Mouse (Mus musculus) gastrocnemius, adult 18-20 months (tissue): ENCODE results near the gene Pgbd1. TPM values are rescaled to one million over a fixed set of nuclear protein-coding genes. Genes with fewer than 3 reads are reported as not detected.

ENCODE experiments used
- DNase-seq: peaks from one replicate; pipeline ENCODE4 v3.0.0; 2021; ENCODE audit warnings: low spot score
- microRNA-seq: library from miRNA; unstranded; fragments of <30 nt; microRNA quantifications from one replicate; pipeline ENCODE4 v1.2.0, GENCODE M21; 2021
- total RNA-seq, 2 experiments: library from RNA; stranded (reverse); gene quantifications; 2 replicates each; pipeline ENCODE4 v1.2.3; 2021

Gene Pgbd1
- total RNA-seq, 2 experiments from 2014 or later = 0.31 to 0.39 TPM

DNA sequence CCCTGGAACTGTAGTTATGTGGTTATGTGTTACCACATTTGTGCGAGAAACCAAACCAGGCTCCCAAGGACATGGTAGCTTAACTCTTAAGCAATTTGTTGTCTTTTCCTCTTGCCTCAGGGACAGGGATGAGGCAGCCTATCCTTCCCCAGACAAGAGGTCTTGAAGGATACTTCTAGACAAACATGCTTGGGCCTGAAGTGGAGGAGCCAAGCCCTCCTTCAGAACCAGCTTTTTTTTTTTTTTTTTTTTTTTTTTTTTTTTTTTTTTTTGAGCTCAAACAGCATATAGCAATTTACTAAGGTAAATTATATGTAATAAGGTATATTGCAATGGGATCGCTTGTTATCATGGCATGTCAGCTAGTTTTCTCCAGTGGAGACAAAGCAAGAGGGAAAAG is 25.1 kb downstream of the Pgbd1 start:
- DNase-seq = no peak

DNA sequence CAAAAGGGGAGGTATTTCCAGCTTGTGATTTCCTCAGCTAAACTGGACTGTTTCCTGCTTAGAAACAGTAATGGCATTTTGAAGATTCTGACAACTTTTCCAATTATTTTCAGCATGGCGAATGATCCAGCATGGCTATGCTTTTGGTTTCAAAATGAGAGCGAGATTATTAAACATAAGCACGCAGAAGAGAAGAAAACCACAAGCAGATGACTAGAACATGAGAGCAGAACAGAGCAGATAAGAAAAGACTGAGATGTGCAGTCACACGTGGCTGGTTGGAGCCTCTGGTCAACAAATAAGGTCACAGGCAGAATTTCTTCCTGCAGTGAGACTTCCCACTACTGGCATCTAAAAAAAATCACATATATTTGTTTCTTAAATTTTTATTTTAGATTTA is 25.6 kb downstream of the Pgbd1 start:
- DNase-seq = no peak

DNA sequence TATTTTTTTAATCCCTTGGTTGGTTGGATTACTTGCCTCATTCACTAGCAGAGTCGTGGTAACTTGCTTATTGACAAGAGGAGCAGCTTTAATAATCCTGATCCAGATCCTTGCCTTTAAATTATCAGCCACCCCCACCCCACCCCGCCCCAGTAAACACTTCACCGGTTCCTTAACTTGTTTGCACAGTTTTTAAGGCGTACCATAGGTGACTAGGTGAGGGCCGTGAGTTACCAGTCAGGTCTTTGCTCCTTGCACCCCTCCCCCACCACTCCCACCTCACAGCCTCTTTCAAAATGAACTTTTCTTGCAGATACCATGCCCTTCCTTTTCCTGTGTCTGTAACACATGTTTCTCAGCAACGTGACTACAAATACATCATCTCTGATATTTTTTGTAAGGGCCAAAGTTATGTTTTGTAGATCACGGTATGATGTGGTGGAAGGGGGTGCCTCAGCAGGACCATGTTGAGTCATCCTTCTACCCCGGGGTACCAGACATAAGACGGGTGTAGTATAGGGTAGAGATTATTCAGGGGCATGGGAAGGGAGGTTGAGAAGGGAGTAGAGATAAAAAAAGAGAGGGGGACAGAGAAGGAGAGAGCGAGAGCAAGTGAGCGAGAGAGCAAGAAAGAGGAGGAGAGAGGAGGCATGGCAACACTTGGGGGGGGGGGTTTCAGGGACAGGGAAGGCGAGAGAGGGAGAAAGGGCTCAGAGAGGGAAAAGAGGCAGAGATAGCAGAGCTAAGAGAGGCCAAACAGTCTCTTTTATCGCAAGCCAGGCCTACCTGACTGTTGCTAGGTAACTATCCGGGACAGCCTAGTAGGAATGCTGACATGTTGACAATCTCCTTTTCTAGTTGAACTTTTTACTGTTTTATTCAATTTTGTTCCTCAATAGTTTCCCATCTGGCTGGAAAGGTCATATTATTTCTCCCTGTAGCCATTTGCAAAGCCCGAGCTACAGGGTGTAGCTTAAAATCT is 26.3 kb downstream of the Pgbd1 start:
- no peak for DNase-seq

DNA sequence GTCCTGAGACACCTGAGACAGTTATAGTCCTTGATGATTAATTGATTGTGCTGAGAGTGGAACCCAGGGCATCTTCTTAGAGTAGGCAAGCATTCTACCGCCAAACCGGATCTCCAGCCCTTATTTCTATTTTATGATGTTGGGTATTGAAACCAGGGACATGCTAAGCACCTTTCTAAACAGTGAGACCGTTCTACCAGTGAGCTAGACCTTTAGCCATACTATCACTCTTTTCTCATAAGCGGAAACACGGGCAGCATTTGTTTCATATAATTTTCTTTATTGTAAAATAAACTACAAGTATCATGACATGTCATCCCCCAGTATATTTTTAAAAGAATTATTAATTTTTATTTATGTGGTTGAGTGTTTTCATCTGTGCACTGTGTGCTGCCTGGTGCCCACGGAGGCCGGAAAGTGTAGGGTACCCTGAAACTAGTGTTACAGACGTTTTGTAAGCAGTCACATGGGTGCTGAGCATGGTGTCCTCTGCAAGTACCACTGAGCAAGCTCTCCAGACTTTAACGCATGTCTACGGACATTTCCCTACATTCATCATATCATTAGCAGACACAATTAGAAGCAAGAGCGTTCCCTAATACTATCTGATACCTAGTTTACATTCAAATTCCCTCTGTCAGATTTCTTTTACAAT is 31.9 kb downstream of the Pgbd1 start:
- DNase-seq = no peak

DNA sequence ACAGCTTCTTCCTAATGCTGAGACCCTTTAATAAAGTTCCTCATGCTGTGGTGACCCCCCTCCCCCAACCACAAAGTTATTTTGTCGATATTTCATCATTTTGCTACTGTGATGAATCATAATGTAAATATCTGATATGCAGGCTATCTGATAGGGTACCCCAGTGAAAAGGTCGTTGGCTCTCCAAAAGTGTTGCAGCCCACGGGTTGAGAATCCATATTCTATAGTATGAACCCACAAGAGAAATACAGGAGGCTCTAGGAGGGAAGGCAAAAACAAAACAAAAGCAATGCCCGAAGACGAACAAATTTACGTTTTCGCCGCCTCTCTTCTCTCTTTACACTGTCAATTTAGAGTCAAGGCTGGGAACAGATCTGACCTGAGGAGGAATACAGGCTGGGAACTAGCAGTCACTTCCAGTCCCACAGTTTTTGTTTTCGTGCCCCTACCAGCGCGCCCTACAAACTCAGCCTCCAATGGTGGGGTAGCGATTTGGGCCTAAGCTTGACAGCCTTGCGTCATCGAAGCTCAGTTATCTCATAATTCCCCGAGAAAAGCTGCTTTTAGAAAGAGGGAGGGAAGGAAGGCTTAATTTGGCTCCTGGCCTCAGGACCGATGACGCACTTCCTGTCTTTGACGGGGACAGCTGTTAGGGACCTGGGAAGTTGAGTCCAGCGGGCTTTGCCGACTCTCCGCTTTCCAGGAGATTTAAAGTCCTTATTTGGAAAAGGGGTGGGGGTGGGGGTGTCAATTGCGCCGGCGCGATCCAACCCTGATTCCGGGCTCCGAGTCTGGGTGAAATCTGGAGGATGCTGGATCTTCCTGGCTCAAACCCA is 32.7 kb downstream of the Pgbd1 start:
- peak; percentile 89 for DNase-seq

DNA sequence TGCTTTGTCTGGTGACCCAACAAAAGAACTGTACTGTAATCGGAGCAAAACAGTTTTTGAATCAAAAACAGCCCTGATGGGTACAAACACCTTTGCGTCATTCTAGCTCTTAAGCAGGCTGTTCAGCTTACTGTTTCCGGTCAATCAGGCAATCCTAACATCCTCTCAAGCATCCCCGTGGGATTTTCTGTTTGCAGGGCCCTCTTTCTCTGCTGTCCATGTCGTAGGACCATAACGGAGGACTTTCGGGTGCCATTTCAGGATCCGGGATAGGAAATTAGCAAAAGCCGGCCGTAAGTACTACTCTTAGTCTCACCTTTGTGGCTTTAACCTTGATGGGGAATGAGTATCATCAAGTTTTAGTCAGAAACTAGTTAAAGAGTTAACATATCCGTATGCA is 33.5 kb downstream of the Pgbd1 start:
- DNase-seq = no peak

DNA sequence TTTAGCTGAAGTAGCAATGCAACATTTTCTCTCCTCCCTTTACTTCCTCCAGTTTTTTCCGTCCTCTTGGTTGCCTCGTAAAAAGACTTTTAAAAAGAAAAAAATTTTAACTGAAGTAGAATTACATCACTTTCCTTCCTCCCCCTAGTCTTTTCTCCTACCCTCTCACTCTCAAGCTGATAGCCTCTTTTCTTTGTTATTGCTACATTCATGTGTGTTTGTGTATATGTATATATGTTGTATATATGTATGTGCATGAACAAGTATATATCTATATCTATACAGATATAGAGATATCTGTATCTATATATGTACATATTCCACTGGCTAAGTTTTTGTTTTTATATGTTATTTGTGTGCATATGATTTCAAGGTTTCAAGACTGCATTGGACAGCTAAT is 38.0 kb downstream of the Pgbd1 start:
- no peak for DNase-seq

DNA sequence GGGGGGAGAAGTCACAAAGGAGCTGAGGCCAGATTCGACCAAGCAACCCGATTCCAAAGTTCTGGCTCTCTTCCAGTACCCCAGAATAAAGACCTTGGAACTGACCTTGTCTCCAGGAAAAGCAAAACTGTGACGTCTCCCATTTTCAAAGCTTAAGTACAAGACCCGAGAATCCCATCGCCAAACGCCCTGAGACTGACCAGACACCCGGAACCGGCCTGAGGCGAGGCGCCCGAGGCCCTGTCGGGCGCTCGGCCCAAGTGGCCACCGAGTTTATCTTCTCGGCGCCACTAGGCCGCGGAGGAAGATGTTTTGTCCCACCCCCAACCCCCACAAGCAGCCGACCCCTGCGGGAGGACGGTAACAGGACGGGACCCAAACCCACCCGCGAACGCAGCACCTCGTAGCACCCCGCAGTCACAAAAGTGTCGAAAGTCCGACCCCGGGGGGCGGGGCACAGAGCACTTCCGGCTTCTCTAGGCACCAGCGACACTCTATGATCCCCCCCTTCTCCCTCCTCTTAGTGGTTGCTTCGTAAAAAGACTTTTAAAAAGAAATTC is 38.5 kb downstream of the Pgbd1 start, which contains the start of gene Zkscan3:
Gene Zkscan3, minus strand, starts transcription at position 469 of the 560 bp plus-strand sequence.
- peak; percentile 83 for DNase-seq

DNA sequence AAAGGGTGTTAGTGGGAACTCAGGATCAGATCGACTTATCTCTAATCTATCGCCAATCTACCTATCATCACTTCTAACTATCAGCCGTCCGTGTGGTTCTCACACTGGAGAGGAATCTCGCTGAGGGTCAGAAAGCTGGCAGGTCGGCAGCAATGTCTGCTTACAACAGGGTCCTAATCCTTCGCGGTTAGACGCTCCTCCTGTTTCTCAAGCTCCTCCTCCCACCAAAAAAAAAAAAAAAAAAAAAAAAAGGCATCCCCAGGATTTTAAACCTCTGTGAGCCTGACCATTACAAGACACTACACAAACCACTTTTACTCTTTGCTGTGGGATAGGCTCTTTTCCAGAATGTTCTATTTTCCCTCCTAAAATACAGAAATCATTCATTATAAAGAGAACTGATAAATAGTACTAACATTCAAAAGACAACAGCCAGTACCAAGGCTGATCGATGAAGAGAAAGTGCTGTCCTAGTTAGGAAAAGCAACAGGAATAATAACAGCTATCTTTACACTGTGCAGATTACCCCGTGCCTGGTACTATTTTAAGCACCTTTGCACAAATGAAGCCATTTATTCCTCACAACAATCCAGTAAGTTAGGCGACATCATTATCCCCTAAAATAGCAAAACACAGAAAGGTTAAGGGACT is 39.1 kb downstream of the Pgbd1 start:
- DNase-seq = no peak

DNA sequence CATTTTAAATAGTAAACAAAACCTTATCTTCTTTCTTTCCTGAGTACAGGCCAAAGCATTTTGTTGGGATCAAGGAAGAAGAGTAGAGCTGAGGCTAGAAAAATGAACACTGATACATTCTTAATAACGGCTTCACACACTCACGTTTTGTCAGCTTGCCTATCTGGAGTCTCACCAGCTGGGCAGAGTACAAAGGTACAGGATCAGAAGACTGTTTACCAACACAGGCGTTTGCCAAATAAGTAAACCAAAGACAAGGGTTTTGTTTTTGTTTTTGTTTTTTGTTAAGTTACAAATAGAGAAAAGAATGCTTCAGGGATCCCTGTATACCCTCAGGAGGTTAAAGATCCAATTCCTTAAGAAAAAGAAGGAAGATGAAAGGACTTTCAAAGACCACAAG is 39.7 kb downstream of the Pgbd1 start:
- no peak for DNase-seq

DNA sequence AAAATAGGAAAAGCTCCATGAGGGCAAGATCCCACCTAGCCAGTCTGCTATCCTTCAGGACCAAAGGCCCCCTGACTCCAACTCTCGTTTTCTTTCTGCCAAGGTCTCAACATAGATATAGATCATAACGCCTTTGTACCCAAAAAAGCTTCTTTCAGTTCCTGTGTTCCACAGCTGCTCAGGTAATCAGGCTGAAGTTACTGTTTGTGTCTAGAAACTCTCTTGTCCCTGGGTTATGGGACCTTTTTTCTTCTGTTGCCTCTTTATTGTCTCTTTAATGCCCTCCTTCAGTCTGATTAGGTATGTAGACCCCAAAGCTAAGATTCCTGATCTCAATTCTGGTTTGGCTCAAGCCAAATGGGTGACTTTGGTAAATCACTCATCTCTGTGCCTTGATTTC is 43.4 kb downstream of the Pgbd1 start:
- no peak for DNase-seq

DNA sequence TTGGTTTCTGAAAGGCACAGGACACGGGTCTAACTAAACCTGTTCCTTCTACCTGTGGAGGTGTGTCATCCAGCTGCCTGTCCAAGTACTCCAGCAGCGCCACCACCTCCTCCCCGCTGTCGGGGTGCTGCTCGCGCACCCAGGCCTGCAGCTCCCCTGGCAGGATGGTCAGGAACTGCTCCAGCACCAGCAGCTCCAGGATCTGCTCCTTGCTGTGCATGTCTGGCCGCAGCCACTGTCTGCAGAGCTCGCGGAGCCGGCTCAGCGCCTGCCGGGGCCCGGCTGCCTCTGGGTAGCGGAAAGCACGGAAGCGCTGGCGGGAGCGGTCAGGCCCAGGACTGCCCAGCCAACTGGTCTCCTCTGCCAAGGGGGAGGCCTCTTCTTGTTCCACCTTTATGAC is 44.8 kb downstream of the Pgbd1 start:
- DNase-seq = peak; percentile 8

DNA sequence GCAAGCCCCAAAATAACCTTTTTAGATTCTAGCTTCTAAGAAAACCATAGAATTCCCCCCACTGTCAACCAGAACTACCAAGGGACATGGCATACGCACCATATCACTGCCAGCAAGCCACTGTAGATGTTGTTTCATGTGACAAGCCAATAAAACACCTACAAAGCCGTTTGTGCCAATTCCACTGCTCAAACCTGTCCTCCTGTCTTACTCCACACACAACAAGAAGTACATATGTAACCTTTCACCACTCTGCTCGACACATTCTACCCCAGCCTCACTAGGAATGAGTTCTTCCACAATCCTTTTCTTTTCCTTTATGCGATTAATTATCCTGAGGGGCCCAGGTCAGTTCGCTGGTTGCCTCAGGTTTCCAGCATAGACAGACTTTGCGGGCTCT is 45.2 kb downstream of the Pgbd1 start:
- no peak for DNase-seq

DNA sequence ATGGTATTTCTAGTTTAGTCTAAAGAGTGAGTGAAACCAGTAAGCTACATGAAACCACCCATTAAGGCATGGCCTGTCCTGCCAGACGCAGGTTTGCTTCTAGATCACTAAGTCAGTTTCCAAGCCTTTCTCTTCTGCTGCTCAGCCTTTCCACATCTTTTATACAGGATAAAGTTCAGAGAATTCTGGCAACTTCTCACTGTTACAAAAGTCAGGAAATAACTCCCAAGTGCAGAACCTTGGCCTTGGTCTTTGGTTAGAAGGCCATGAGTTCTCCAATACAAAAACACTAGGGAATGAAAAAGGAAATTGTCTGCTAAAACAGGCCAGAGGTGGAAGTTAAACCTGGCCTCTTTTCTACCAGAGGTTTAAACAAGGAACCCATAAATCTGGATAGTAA is 45.6 kb downstream of the Pgbd1 start:
- no peak for DNase-seq

DNA sequence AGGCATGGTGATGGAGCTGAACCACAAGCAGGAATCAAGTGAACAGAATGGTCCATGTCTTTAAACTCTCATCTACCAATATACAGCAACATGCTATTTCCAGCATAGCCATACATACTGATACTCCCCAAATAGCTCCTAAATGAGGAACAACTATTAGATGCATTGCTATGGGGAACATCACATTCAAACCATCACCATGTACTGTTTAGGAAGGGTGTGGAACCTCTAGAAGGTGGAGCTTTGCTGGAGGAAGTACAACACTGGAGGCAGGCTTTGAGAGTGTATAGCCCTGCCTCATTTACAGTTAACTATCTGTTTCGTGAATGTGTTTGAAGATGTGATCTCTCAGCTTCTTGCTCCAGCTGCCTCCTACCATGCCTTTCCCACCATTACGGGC is 63.1 kb downstream of the Pgbd1 start:
- DNase-seq = no peak

DNA sequence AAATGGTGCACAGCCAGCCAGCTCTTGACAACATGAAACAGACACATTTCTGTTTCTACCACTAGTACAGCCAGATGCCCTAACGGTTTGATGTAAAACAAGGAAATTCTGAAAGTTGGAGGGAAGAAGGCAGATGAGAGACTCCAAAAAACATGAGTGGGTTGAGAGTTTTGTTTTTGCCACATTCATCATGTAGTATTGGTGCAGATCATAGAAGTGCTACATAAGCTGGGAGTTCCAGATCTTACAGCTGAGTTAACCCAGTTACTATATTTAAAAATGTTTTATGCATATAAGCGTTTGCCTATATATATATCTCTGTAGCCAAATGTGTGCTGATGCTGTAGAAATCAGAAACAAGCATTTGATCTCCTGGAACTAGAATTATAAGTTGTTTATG is 68.2 kb downstream of the Pgbd1 start:
- no peak for DNase-seq

Small RNA genes within 50 kb of the gene (microRNA-seq; reads per million reads assigned to microRNA genes)
- not detected for gene Mir1896
- gene Mir6942 = not detected

Other genes with a start within 250 kb of the Pgbd1 start
- gene Gpx5, start 148.3 kb downstream of the Pgbd1 start, total RNA-seq = not detected
- gene Gpx6, start 128.9 kb downstream of the Pgbd1 start, total RNA-seq = not detected
- gene Olfr1367, start 94.1 kb downstream of the Pgbd1 start, total RNA-seq = not detected
- gene Zscan12, start 78.2 kb downstream of the Pgbd1 start, total RNA-seq = 1 to 10 TPM; 6.8 to 7.6 TPM
- gene Zkscan3, start 38.3 kb downstream of the Pgbd1 start, total RNA-seq = 10 to 100 TPM; 13.0 to 17.0 TPM
- gene Zscan26, start 12.7 kb upstream of the Pgbd1 start, total RNA-seq = 10 to 100 TPM; 13.1 to 14.1 TPM
- under 1 TPM; 0.19 to 0.21 TPM for gene Nkapl, start 27.5 kb upstream of the Pgbd1 start, total RNA-seq
- gene Zkscan4, start 37.8 kb upstream of the Pgbd1 start, total RNA-seq = under 1 TPM; 0.40 to 0.73 TPM
- gene Gm10065, start 38.4 kb upstream of the Pgbd1 start, total RNA-seq = not detected
- gene AK157302, start 54.2 kb upstream of the Pgbd1 start, total RNA-seq = 10 to 100 TPM; 22.8 to 23.3 TPM
- gene Gm11273, start 60.4 kb upstream of the Pgbd1 start, total RNA-seq = 100 to 1,000 TPM; 144 to 150 TPM
- 1 to 10 TPM; 6.2 to 6.3 TPM for gene Zkscan8, start 90.1 kb upstream of the Pgbd1 start, total RNA-seq
- gene Olfr1366, start 101.8 kb upstream of the Pgbd1 start, total RNA-seq = not detected
- not detected for gene Olfr1535, start 118.8 kb upstream of the Pgbd1 start, total RNA-seq
- gene Olfr1364, start 140.7 kb upstream of the Pgbd1 start, total RNA-seq = not detected
- gene Olfr1362, start 173.0 kb upstream of the Pgbd1 start, total RNA-seq = not detected
- not detected for gene Olfr11, start 201.5 kb upstream of the Pgbd1 start, total RNA-seq
- not detected for gene Olfr1361, start 222.3 kb upstream of the Pgbd1 start, total RNA-seq
- not detected for gene Olfr1360, start 236.3 kb upstream of the Pgbd1 start, total RNA-seq